Mouse (Mus musculus) hindbrain, postnatal 0 days (tissue): ENCODE results near the gene Tead2. TPM values are rescaled to one million over a fixed set of nuclear protein-coding genes. Genes with fewer than 3 reads are reported as not detected.

Source experiments
- ATAC-seq: fragments of 200-750 bp; cut with Nextera tagmentation; 2 replicates; pipeline ENCODE4 v1.8.0; 2017; ENCODE audit warnings: mild to moderate bottlenecking, moderate TSS enrichment, moderate library complexity
- DNase-seq: peaks from one replicate; pipeline ENCODE4 v3.0.0-alpha.2; 2015; ENCODE audit warnings: low spot score
- H3K27ac ChIP-seq: fragments of 300-500 bp; sonication (generic); 2 replicates; pipeline ENCODE4 v1.5.1; 2014; ENCODE audit warnings: mild to moderate bottlenecking
- H3K27me3 ChIP-seq: fragments of 300-500 bp; sonication (generic); 2 replicates; pipeline ENCODE4 v1.6.1; 2014; ENCODE audit warnings: low read length, mixed read lengths; ENCODE audit not compliant: insufficient read depth
- H3K36me3 ChIP-seq: fragments of 300-500 bp; sonication (generic); 2 replicates; pipeline ENCODE4 v1.6.1; 2014; ENCODE audit warnings: low read length, mixed read lengths; ENCODE audit not compliant: insufficient read depth
- H3K4me1 ChIP-seq: fragments of 300-500 bp; sonication (generic); 2 replicates; pipeline ENCODE4 v1.6.1; 2014; ENCODE audit warnings: antibody characterized with exemption, low read length, mixed read lengths; ENCODE audit not compliant: insufficient read depth
- H3K4me2 ChIP-seq: fragments of 300-500 bp; sonication (generic); 2 replicates; pipeline ENCODE4 v1.6.1; 2014; ENCODE audit warnings: low read depth, mild to moderate bottlenecking, low read length, moderate library complexity, mixed read lengths
- H3K4me3 ChIP-seq: fragments of 300-500 bp; sonication (generic); 2 replicates; pipeline ENCODE4 v1.5.1; 2014; ENCODE audit warnings: low read length
- H3K9ac ChIP-seq: fragments of 300-500 bp; sonication (generic); replicated peaks from 2 replicates; pipeline ENCODE4 v1.6.1; 2014; ENCODE audit warnings: mild to moderate bottlenecking, low read length, moderate library complexity, mixed read lengths
- H3K9me3 ChIP-seq: fragments of 300-500 bp; sonication (generic); 2 replicates; pipeline ENCODE4 v1.6.1; 2016; ENCODE audit warnings: low read length, mixed read lengths
- CTCF ChIP-seq: IDR thresholded peaks from 2 replicates; pipeline ENCODE4 v1.5.1; 2016; ENCODE audit warnings: antibody characterized with exemption, control low read depth, low read depth
- WGBS: fragments of 180-500 bp; shearing (Covaris S2); extraction: QIAGEN DNeasy Blood & Tissue Kit; methylation state at CpG from one replicate; pipeline ENCODE4 v1.1.7; 2014; 5-methylcytosine and 5-hydroxymethylcytosine counted together
- polyA plus RNA-seq: library from polyadenylated mRNA; unstranded; fragments of >200 nt; fragmentation: Nextera tagmentation; extraction: Ambion mirVana; gene quantifications from 2 replicates; pipeline ENCODE4 v1.2.1, GENCODE M21; 2015
- total RNA-seq: library from RNA; depleted of rRNA; stranded (reverse); fragments of >200 nt; gene quantifications from 2 replicates; pipeline ENCODE4 v1.2.3, GENCODE M21; 2014

The Tead2 gene
- total and polyA plus RNA-seq, 2 experiments from 2014 or later, result 37.3 to 73.6 TPM

DNA sequence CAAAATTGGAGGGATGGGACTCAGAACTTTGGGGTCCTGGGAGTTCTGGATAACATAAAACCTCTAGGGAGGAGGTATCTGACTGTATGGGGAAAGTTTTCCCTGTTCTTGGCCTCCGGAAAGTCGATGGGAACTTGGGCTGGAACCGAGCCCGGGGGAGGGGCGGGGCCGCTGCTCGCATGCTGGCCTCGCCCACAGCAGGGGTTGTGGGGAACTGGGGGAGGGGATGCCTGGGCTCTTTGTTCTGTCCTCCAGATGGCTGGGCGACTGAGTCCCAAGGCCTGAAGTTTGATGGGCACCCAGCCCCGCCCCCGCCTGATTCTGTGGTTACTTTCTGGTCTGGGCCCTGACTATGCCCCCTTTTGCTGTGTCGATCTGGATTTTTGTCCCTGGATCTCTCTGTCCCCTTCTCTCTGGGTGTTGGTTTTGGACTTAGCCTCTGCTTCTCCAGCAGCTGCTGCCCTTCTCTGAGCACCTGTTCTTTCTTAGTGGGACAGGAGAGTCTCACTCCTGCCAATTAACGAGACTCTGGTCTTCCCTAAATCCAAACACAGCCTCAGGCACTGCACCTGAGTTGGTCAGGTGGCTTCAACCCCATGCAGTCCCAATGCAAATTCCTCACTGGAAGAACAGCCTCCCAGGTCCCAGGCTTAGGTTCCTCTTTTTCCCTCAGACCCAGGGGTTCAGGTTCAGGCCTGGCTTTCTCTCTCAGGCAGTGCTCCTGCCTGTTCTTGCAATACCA is 1.1 kb downstream of the Tead2 start:
- peak; percentile 87 for DNase-seq
- ATAC-seq, result peak; percentile 84
- Histone ChIP-seq H3K27ac (peak overlapping the region; percentile 81), H3K36me3 (no peaks in the 10 kb centered on the region; the same call in 1 of the 2 replicates), H3K4me1 (peaks cover 14% of the 10 kb centered on the region; the same call in 1 of the 2 replicates), H3K9ac (peak overlapping the region; percentile 66), H3K9me3 (no peaks in the 10 kb centered on the region), H3K4me2 (peak overlapping the region; percentile 71), H3K4me3 (peak overlapping the region; percentile 50), H3K27me3 (0 out of 2 replicates have a peak, but pooled peaks cover 5% of the 10 kb centered on the region)
- WGBS, result 2% methylated on average over 13 of the region's 13 CpGs
- TF ChIP-seq CTCF, result no peak

DNA sequence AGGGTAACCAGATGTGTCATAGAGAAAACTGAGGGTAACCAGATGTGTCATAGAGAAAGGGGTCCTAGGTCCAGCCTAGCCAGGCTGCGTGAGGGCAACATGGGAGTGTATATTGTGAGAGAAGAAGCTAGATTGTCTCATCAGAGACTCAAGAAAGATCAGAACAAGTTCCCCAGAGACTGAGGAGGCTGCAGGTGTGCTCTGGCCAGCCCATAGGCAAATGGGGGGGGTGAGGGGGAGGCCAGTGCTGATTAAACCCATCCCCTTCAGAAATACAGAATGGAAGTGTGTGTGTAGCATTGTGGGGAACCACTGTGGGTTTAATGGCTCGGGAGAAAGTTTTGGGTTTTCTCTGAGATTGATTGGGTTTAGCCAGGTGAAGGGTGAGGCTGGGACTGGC is 6.1 kb downstream of the Tead2 start:
- Histone ChIP-seq H3K27me3 (no peaks in the 10 kb centered on the region), H3K27ac (no peak overlapping the region), H3K36me3 (peaks cover 7% of the 10 kb centered on the region; the same call in 1 of the 2 replicates), H3K4me3 (no peak overlapping the region), H3K9ac (no peak overlapping the region), H3K4me1 (0 out of 2 replicates have a peak, but pooled peaks cover 6% of the 10 kb centered on the region), H3K4me2 (no peak overlapping the region), H3K9me3 (no peaks in the 10 kb centered on the region)
- DNase-seq, result no peak
- no peak for TF ChIP-seq CTCF
- ATAC-seq, result no peak
- WGBS, result 90% methylated on average over 2 of the region's 2 CpGs

- H3K36me3 ChIP-seq, result peaks cover 10% of the 10 kb centered on the region
- no peak overlapping the region for H3K9ac ChIP-seq
- no peak for TF ChIP-seq CTCF
- WGBS, result 77% methylated on average over 7 of the region's 7 CpGs
- no peaks in the 10 kb centered on the region for H3K9me3 ChIP-seq
- DNase-seq, result no peak
- no peak overlapping the region for H3K4me2 ChIP-seq
- H3K4me3 ChIP-seq, result no peak overlapping the region
- no peak for ATAC-seq
- H3K4me1 ChIP-seq, result no peaks in the 10 kb centered on the region
- H3K27ac ChIP-seq, result no peak overlapping the region
- H3K27me3 ChIP-seq, result no peaks in the 10 kb centered on the region
Observed at GRCm38 (mm10) chr7:45224826-45225225, 9.3 kb downstream of the Tead2 start.

DNA sequence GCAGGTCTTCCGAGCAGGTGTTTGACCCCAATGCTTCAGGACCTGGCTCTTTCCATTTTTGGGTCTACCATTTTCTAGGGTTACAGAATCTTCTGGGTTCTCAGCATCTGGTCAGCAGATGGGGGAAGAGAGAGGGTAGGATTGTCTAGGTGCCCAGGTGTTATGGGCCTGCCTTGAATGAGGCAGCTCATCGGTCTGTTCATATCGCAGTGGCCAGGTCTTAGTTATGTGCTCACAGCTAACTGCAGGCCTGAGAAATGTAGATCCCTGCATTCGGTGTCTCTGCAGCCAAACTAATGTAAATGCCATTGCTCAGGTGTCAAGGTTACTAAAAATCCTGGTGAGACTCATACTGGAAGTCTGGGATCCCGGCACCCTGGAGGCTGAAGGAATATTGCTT is 10.9 kb downstream of the Tead2 start:
- Histone ChIP-seq H3K9me3 (no peaks in the 10 kb centered on the region), H3K27ac (no peak overlapping the region), H3K27me3 (no peaks in the 10 kb centered on the region), H3K9ac (no peak overlapping the region), H3K36me3 (peaks cover 10% of the 10 kb centered on the region), H3K4me3 (no peak overlapping the region), H3K4me2 (no peak overlapping the region), H3K4me1 (no peaks in the 10 kb centered on the region)
- ATAC-seq (no peak), DNase-seq (no peak)
- 97% methylated on average over 5 of the region's 5 CpGs for WGBS
- TF ChIP-seq CTCF, result no peak

DNA sequence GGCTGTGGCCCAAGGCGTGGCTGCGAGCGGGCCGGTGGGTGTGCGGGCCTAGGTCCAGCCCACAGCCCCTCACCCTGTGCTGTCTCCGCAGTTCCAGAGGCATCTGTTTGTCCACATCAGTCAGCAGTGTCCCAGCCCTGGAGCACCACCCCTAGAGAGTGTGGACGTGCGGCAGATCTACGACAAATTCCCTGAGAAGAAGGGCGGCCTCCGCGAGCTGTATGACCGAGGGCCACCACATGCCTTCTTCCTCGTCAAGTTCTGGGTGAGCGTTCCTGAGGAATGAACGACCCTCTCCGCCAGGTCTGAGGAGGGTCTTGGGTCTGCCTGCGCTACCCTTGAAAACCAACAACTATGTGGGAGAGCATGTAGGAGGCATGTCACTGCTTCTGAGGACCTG is 13.0 kb downstream of the Tead2 start:
- peaks cover 10% of the 10 kb centered on the region for H3K36me3 ChIP-seq
- no peak overlapping the region for H3K4me3 ChIP-seq
- H3K9ac ChIP-seq, result no peak overlapping the region
- no peaks in the 10 kb centered on the region; the same call in 1 of the 2 replicates for H3K4me1 ChIP-seq
- no peak overlapping the region for H3K27ac ChIP-seq
- H3K9me3 ChIP-seq, result no peaks in the 10 kb centered on the region
- no peak for ATAC-seq
- TF ChIP-seq CTCF, result no peak
- WGBS, result 82% methylated on average over 18 of the region's 18 CpGs
- H3K27me3 ChIP-seq, result no peaks in the 10 kb centered on the region
- no peak overlapping the region for H3K4me2 ChIP-seq
- DNase-seq, result no peak

DNA sequence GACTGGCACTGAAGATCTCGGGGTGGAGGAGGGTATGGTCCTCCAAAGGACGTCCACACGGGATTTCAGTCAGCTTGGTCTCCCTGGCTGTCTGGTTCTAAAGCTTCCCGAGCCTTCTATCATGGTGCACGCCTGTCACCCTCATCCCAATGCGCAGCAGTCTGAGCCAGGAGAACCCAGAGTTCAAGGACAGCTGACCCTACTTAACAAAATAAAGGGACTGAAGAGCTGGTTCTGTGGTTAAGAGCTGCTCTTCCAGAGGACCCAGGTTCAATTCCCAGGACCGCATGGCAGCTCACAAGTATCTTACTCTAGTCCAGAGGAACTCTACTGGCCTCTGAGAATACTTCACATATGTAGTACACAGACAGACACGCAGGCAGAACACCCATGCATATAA is 13.5 kb downstream of the Tead2 start:
- H3K4me2 ChIP-seq, result no peak overlapping the region
- 94% methylated on average over 8 of the region's 8 CpGs for WGBS
- no peak overlapping the region for H3K27ac ChIP-seq
- peaks cover 2% of the 10 kb centered on the region; the same call in 1 of the 2 replicates for H3K4me1 ChIP-seq
- H3K4me3 ChIP-seq, result no peak overlapping the region
- no peak for ATAC-seq
- no peak for DNase-seq
- peaks cover 10% of the 10 kb centered on the region for H3K36me3 ChIP-seq
- H3K27me3 ChIP-seq, result no peaks in the 10 kb centered on the region
- no peaks in the 10 kb centered on the region for H3K9me3 ChIP-seq
- TF ChIP-seq CTCF, result no peak
- no peak overlapping the region for H3K9ac ChIP-seq
